Mouse (Mus musculus) regulatory T cell (primary cell): ENCODE results near the gene Chn1.

Experiments used
- in situ Hi-C: fragments of 300-600 bp; cut with MboI, MseI; formaldehyde crosslinking; loops from one replicate; pipeline ENCODE4 v1.15.1; 2025; ENCODE audit warnings: high pct_unique_total_duplicates

Chn1 gene

GRCm38 (mm10) chr2:73637688-73638087 is 137.5 kb downstream of the Chn1 start:
- in situ Hi-C loops: no loop called here

GRCm38 (mm10) chr2:73636387-73636786 is 138.8 kb downstream of the Chn1 start:
- in situ Hi-C loops: no loop called here

- in situ Hi-C loops: no loop called here
Measured at GRCm38 (mm10) chr2:73631816-73632215, 143.3 kb downstream of the Chn1 start.

DNA sequence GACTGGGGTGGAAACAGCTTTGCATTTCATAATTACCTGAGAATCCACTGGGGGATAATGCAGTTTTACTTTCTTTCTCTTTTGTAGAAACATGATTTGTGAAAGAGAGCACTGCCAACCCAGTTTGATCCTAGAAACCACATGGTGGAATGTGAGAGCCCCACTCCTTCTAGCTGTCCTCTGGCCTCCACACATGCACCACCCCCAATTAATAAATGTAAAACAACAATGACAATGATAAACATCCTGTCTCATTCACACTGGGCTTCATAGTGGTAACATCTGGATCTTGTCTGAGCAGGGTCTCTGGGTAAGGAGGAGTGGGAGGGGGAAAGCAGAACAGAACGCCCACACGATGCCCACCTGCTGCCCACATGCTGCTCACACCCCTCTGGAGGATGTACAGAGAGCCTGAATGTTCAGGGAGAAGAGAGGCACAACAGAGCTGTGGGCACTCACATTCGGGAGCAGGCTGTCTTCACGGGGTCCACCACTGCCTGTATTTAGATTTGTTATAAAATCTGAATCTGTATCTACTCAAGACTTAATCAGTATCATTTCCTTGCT is 156.6 kb downstream of the Chn1 start:
- in situ Hi-C loops: no loop called here

GRCm38 (mm10) chr2:73616434-73617057 is 158.6 kb downstream of the Chn1 start:
- in situ Hi-C loops: no loop called here

- in situ Hi-C loops: no loop called here
Measured at GRCm38 (mm10) chr2:73615456-73615855, 159.7 kb downstream of the Chn1 start.

DNA sequence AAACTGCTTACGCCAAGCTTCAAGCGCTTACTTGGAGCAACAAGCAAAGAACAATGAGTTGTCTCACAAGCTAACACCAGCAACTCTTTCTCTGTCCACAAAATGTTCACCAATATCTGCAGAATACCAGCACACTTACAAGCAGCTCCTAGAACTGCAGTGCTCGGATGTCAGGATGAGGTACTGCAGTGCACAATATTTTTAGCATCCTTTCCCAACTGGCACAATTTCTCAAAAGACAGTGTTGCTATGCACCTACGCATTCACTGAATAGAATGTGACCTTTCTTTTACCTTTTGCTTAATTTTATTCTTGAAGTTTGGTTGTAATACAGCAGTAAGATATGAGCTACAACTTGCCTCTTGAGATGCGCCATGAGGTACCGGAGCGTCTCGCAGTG is 160.8 kb downstream of the Chn1 start:
- in situ Hi-C loops: no loop called here

GRCm38 (mm10) chr2:73612941-73613340 is 162.2 kb downstream of the Chn1 start:
- in situ Hi-C loops: no loop called here

GRCm38 (mm10) chr2:73612367-73612914 is 162.7 kb downstream of the Chn1 start:
- in situ Hi-C loops: no loop called here

GRCm38 (mm10) chr2:73611798-73612197 is 163.3 kb downstream of the Chn1 start:
- in situ Hi-C loops: no loop called here

- in situ Hi-C loops: no loop called here
Measured at GRCm38 (mm10) chr2:73609724-73610210, 165.4 kb downstream of the Chn1 start.

GRCm38 (mm10) chr2:73609067-73609723 is 166.0 kb downstream of the Chn1 start:
- in situ Hi-C loops: no loop called here

- in situ Hi-C loops: no loop called here
Measured at GRCm38 (mm10) chr2:73608391-73608790, 166.8 kb downstream of the Chn1 start.

DNA sequence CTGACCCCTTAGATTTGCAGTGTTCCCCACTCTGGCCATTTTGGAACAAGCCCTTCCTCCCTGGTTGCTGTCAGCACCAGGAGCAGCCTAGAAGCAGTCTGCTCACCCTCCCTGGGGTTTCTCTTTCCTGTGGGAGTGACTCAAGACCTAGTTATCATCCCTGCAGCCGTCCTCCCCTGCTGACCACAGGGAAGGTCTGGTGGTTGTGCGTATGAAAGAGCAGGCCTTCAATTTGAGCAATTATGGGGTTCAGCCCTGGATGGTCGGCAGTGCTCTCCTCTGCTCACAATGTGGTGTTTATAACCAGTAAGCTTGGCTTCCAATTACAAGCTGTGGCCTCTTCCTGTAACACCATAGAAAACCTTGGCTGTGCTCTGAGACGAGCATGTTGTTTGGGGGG is 167.5 kb downstream of the Chn1 start:
- in situ Hi-C loops: no loop called here

DNA sequence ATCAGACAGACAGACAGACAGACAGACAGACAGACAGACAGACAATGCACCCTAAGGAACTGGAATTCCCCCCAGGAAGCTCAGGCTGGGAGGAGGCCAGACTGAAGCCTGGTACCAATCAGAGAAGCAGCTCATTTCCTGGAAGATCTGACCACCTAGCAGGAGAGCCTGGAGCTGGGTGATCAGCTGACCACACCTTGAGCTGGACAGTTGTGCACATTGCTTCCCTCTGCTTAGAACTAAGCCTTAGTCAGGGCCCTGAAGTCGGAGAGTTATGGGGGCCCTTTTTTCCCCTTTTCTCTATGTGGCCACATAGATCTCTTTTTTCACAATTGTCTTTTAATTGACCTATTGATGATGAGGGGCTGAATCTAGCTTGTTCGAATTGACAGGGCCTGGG is 168.0 kb downstream of the Chn1 start:
- in situ Hi-C loops: no loop called here

DNA sequence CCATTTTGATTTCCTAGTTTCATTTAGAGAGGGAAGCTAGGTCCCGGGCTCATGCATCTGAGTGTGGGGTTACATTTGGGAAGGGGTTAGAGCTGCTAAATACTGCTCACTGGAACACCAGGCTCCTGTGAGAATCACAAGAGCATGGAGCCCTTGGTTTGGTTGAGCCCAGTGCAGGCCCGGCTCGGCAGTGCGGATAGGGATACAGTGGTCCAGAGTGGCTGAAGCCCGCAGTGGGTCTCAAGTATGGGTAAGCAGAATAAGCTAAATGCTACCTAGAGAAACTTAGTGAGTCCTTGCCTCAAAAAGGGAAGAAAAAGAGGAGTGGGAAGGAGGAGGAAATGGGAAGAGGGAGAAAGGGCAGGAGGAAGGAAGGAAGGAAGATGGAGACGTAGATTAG is 168.5 kb downstream of the Chn1 start:
- in situ Hi-C loops: no loop called here

DNA sequence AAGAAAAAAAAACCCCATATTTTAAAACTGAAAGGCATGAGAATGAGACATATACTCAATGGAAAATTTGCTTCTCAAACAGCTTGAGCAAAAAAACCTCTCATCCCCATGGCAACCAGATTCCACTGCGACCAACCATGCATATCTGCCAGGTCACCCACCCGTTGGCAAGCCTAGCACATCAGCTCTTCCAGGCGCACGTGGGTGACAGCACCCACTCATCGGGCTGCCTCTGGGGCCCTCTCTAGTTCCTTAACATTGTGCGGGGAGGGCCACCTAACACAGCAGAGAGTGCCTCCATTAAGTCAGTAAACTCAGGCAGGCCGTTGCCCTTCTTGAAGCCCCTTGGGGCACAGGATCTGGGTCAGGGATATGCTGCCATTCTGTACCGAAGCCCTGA is 170.1 kb downstream of the Chn1 start:
- in situ Hi-C loops: no loop called here

- in situ Hi-C loops: no loop called here
Measured at GRCm38 (mm10) chr2:73604579-73604978, 170.6 kb downstream of the Chn1 start.

DNA sequence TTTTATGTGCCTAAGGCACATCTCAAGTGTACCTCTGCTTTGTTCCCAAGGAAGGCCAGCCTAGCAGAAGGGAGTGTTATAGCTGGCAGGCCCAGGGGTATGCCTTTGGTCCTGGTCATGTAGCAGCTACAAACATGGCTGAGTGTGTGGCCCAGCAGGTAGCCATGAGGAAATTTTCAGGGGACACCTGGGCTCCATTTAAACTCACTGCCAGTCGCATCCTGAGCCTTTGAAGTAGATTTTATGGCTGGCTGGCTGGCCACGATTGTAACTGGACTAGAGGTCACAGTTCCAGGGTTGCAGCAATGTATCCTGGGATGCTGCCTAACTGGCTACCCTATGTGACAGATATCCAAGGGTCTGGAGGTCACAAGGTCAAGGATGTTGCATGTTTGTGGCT is 174.5 kb downstream of the Chn1 start:
- in situ Hi-C loops: no loop called here

GRCm38 (mm10) chr2:73597772-73598171 is 177.4 kb downstream of the Chn1 start:
- in situ Hi-C loops: loop anchor here (5.0 to 25.0 kb wide), 2 partner anchors 140 to 1065 kb away; partner anchors contain the start of genes Evx2 and Hoxd13

DNA sequence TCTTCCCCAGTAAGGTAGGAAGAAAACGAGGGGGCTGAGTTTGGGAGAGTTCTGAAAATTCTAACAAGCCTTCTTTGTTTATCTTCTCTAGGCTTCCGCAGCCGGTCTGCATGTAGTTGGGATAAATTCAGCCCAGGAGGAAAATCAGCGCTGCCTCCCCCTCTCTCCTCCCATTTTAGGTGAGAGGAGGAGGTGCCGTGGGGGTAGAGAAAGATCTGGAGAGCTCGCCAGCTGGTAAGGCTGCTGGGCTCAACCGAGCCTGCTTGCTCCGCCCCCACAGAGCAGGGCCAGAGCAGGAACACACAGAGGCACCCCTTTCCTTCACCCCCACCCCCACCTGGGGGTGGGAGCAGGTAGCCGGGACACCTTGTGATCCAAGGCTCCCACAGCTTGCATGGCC is 178.4 kb downstream of the Chn1 start:
- in situ Hi-C loops: loop anchor here (5.0 to 25.0 kb wide), 2 partner anchors 141 to 1066 kb away; partner anchors contain the start of genes Evx2 and Hoxd13

- in situ Hi-C loops: loop anchor here (5.0 to 25.0 kb wide), 2 partner anchors 141 to 1066 kb away; partner anchors contain the start of genes Evx2 and Hoxd13
Measured at GRCm38 (mm10) chr2:73596326-73596725, 178.8 kb downstream of the Chn1 start.

DNA sequence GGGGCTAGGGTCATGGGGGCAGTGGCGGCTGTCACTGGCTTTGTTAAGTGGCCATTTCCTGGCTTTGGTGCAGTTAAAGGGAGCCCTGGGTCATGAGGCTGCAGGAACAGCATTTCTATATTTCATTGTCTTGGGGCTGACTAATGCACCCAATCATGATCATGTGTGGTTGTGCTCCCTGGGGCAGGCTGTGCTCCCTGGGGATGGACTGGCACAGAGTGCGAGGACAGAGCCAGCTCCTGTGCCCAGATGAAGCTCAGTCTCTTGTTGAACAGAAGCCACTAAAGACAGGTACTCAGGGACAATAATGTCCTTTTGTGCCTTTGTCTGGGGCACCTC is 182.1 kb downstream of the Chn1 start:
- in situ Hi-C loops: loop anchor here (25.0 kb wide), 1 partner anchor 1069 kb away; the partner anchor contains the start of genes Evx2 and Hoxd13
